Mouse (Mus musculus): ENCODE measurements around the gene Mafk.
"Not testable (repeated sequence)": the region's sequence is repeated elsewhere in the genome, so short reads cannot be mapped to it uniquely, and the experiment has no call there.

Gene Mafk

GRCm38 (mm10) chr5:139791227-139792158 is at the start of gene Mafk:
Mafk (plus strand) TSS chr5:139791513.
- DNase-seq (ENCODE audit: low spot score in 2 of 2), result peak; percentile 97 to 98

GRCm38 (mm10) chr5:139742640-139743039 is 48.7 kb upstream of the Mafk start:
- not testable (repeated sequence) for DNase-seq (ENCODE audit: low spot score in 2 of 2)

GRCm38 (mm10) chr5:139745771-139746170 is 45.5 kb upstream of the Mafk start:
- DNase-seq (ENCODE audit: low spot score in 2 of 2), result peak; percentile 49 to 57

GRCm38 (mm10) chr5:139749413-139750125 is 41.7 kb upstream of the Mafk start:
- no peak for DNase-seq (ENCODE audit: low spot score in 2 of 2)

GRCm38 (mm10) chr5:139750535-139750934 is 40.8 kb upstream of the Mafk start:
- DNase-seq (ENCODE audit: low spot score in 2 of 2), result peak in 1 of 2 experiments; percentile 55

GRCm38 (mm10) chr5:139754753-139755152 is 36.6 kb upstream of the Mafk start:
- DNase-seq (ENCODE audit: low spot score in 2 of 2), result peak in 1 of 2 experiments; percentile 48

GRCm38 (mm10) chr5:139756135-139756534 is 35.2 kb upstream of the Mafk start:
- no peak for DNase-seq (ENCODE audit: low spot score in 2 of 2)

- DNase-seq (ENCODE audit: low spot score in 2 of 2), result no peak
These were observed 34.7 kb upstream of the Mafk start for GRCm38 (mm10) chr5:139756586-139756985.

GRCm38 (mm10) chr5:139758096-139758495 is 33.2 kb upstream of the Mafk start:
- DNase-seq (ENCODE audit: low spot score in 2 of 2), result no peak

- DNase-seq (ENCODE audit: low spot score in 2 of 2), result no peak
These were observed 27.0 kb upstream of the Mafk start for GRCm38 (mm10) chr5:139764296-139764695.

- DNase-seq (ENCODE audit: low spot score in 2 of 2), result no peak
These were observed 23.1 kb upstream of the Mafk start for GRCm38 (mm10) chr5:139768216-139768615.

- DNase-seq (ENCODE audit: low spot score in 2 of 2), result peak; percentile 89 to 91
These were observed 15.9 kb upstream of the Mafk start, which contains the start of gene Ints1 for GRCm38 (mm10) chr5:139775216-139775926. Ints1 (minus strand) TSS chr5:139775674.

- no peak for DNase-seq (ENCODE audit: low spot score in 2 of 2)
These were observed 14.3 kb upstream of the Mafk start for GRCm38 (mm10) chr5:139776966-139777365.

GRCm38 (mm10) chr5:139781406-139781805 is 9.9 kb upstream of the Mafk start:
- no peak for DNase-seq (ENCODE audit: low spot score in 2 of 2)

- DNase-seq (ENCODE audit: low spot score in 2 of 2), result no peak
These were observed 1.8 kb upstream of the Mafk start for GRCm38 (mm10) chr5:139789466-139789865.

- no peak for DNase-seq (ENCODE audit: low spot score in 2 of 2)
These were observed 954 bp downstream of the Mafk start for GRCm38 (mm10) chr5:139792159-139792775.

GRCm38 (mm10) chr5:139792966-139793337 is 1.6 kb downstream of the Mafk start:
- no peak for DNase-seq (ENCODE audit: low spot score in 2 of 2)

GRCm38 (mm10) chr5:139793338-139794089 is 2.2 kb downstream of the Mafk start:
- peak in 1 of 2 experiments; percentile 54 for DNase-seq (ENCODE audit: low spot score in 2 of 2)

- DNase-seq (ENCODE audit: low spot score in 2 of 2), result no peak
These were observed 2.8 kb downstream of the Mafk start for GRCm38 (mm10) chr5:139794137-139794536.

- peak in 1 of 2 experiments; percentile 39 for DNase-seq (ENCODE audit: low spot score in 2 of 2)
These were observed 3.6 kb downstream of the Mafk start for GRCm38 (mm10) chr5:139794938-139795337.

All from urinary bladder, adult 18-20 months (tissue).